Comparison of ENCODE assay signal across 16 mouse cellular contexts in genomic region chr4:105356616-105357015, GRCm38 (mm10).
DNase-seq lines count a peak whose midpoint lies in the region; ATAC-seq lines count a peak whose summit lies in the region.
"Had no signal": no experiment of that assay in that cellular context is flagged by ENCODE, and none has a peak within 500 bp of the region (broad histone marks: within the 10 kb centered on the region; RNA-seq: fewer than 3 reads in every experiment).

No protein-coding gene starts in this region.

- no peak overlapping the region for H3K4me2 ChIP-seq in hindbrain, embryonic 14.5 days (replicated peaks)
- no peak overlapping the region; the same call in 1 of the 2 replicates for H3K4me2 ChIP-seq in midbrain, embryonic 11.5 days
- H3K4me2 ChIP-seq in midbrain, embryonic 14.5 days (ENCODE audit: low read length) = no peak overlapping the region
- H3K4me2 ChIP-seq: forebrain, embryonic 15.5 days; limb, embryonic 13.5 days; lung, embryonic 14.5 days had no signal

- H3K9me3 ChIP-seq in hindbrain, embryonic 10.5 days = no peaks in the 10 kb centered on the region
- no peaks in the 10 kb centered on the region for H3K9me3 ChIP-seq in hindbrain, embryonic 14.5 days (ENCODE audit: control insufficient read depth, low read length)
- no peaks in the 10 kb centered on the region for H3K9me3 ChIP-seq in midbrain, embryonic 11.5 days (ENCODE audit: control insufficient read depth, low read length)
- H3K9me3 ChIP-seq in midbrain, embryonic 14.5 days (ENCODE audit: control insufficient read depth, low read length) = no peaks in the 10 kb centered on the region
- H3K9me3 ChIP-seq in embryonic facial prominence, embryonic 10.5 days = no peaks in the 10 kb centered on the region
- H3K9me3 ChIP-seq: forebrain, embryonic 15.5 days; heart, embryonic 10.5 days; limb, embryonic 13.5 days had no signal

- no peaks in the 10 kb centered on the region for H3K36me3 ChIP-seq in hindbrain, embryonic 10.5 days
- no peaks in the 10 kb centered on the region for H3K36me3 ChIP-seq in hindbrain, embryonic 14.5 days (replicated peaks; ENCODE audit: control insufficient read depth, insufficient read depth)
- no peaks in the 10 kb centered on the region for H3K36me3 ChIP-seq in midbrain, embryonic 11.5 days (ENCODE audit: control insufficient read depth, insufficient read depth, low read length)
- no peaks in the 10 kb centered on the region for H3K36me3 ChIP-seq in midbrain, embryonic 14.5 days (ENCODE audit: control insufficient read depth, insufficient read depth, low read length)
- no peaks in the 10 kb centered on the region for H3K36me3 ChIP-seq in embryonic facial prominence, embryonic 10.5 days (replicated peaks)
- H3K36me3 ChIP-seq: forebrain, embryonic 15.5 days; heart, embryonic 10.5 days; limb, embryonic 13.5 days had no signal

- no peak overlapping the region for H3K4me3 ChIP-seq in hindbrain, embryonic 10.5 days
- no peak overlapping the region for H3K4me3 ChIP-seq in hindbrain, embryonic 14.5 days (replicated peaks; ENCODE audit: low read length)
- H3K4me3 ChIP-seq in midbrain, embryonic 11.5 days (ENCODE audit: low read depth, low read length) = no peak overlapping the region
- H3K4me3 ChIP-seq in midbrain, embryonic 14.5 days (replicated peaks; ENCODE audit: low read depth, low read length) = no peak overlapping the region
- H3K4me3 ChIP-seq in embryonic facial prominence, embryonic 10.5 days = no peak overlapping the region
- H3K4me3 ChIP-seq: forebrain, embryonic 15.5 days; heart, embryonic 10.5 days; limb, embryonic 13.5 days had no signal

- H3K9ac ChIP-seq in hindbrain, embryonic 14.5 days = no peak overlapping the region
- no peak overlapping the region for H3K9ac ChIP-seq in midbrain, embryonic 11.5 days (ENCODE audit: low read length)
- no peak overlapping the region for H3K9ac ChIP-seq in midbrain, embryonic 14.5 days (replicated peaks; ENCODE audit: low read length)
- H3K9ac ChIP-seq: forebrain, embryonic 15.5 days; limb, embryonic 13.5 days; liver, embryonic 14.5 days; lung, embryonic 14.5 days had no signal

- H3K27me3 ChIP-seq in hindbrain, embryonic 10.5 days (ENCODE audit: insufficient read depth, poor library complexity, severe bottlenecking) = no peaks in the 10 kb centered on the region
- no peaks in the 10 kb centered on the region for H3K27me3 ChIP-seq in hindbrain, embryonic 14.5 days (ENCODE audit: control insufficient read depth, insufficient read depth, low read length)
- no peaks in the 10 kb centered on the region for H3K27me3 ChIP-seq in midbrain, embryonic 11.5 days (ENCODE audit: control insufficient read depth, insufficient read depth, low read length)
- H3K27me3 ChIP-seq in midbrain, embryonic 14.5 days (ENCODE audit: control insufficient read depth, insufficient read depth, low read length) = no peaks in the 10 kb centered on the region
- H3K27me3 ChIP-seq in embryonic facial prominence, embryonic 10.5 days (replicated peaks; ENCODE audit: low read depth, poor library complexity, severe bottlenecking) = no peaks in the 10 kb centered on the region
- H3K27me3 ChIP-seq: forebrain, embryonic 15.5 days; limb, embryonic 13.5 days had no signal

- no peak for ATAC-seq in hindbrain, embryonic 14.5 days (ENCODE audit: low FRiP score)
- peak; percentile 42; the same call in 1 of the 2 replicates for ATAC-seq in midbrain, embryonic 11.5 days (ENCODE audit: low FRiP score)
- ATAC-seq in midbrain, embryonic 14.5 days (ENCODE audit: low FRiP score, low TSS enrichment) = no peak
- ATAC-seq: forebrain, embryonic 15.5 days had no signal

- H3K27ac ChIP-seq in hindbrain, embryonic 10.5 days = peak overlapping the region; percentile 79
- no peak overlapping the region for H3K27ac ChIP-seq in hindbrain, embryonic 14.5 days
- H3K27ac ChIP-seq in midbrain, embryonic 11.5 days (ENCODE audit: low read depth, low read length) = no peak overlapping the region
- H3K27ac ChIP-seq in midbrain, embryonic 14.5 days (replicated peaks; ENCODE audit: low read depth, low read length) = no peak overlapping the region
- peak overlapping the region; percentile 57 for H3K27ac ChIP-seq in embryonic facial prominence, embryonic 10.5 days (replicated peaks)
- H3K27ac ChIP-seq: forebrain, embryonic 15.5 days; heart, embryonic 10.5 days; limb, embryonic 13.5 days; liver, embryonic 14.5 days had no signal

- H3K4me1 ChIP-seq in hindbrain, embryonic 10.5 days (replicated peaks) = peaks cover 26% of the 10 kb centered on the region
- H3K4me1 ChIP-seq in hindbrain, embryonic 14.5 days (replicated peaks; ENCODE audit: control insufficient read depth, insufficient read depth, low read length) = no peaks in the 10 kb centered on the region
- H3K4me1 ChIP-seq in midbrain, embryonic 11.5 days (ENCODE audit: control insufficient read depth, insufficient read depth, low read length) = peaks cover 5% of the 10 kb centered on the region; the same call in 1 of the 2 replicates
- H3K4me1 ChIP-seq in midbrain, embryonic 14.5 days (ENCODE audit: control insufficient read depth, insufficient read depth, low read length) = no peaks in the 10 kb centered on the region
- peaks cover 27% of the 10 kb centered on the region for H3K4me1 ChIP-seq in embryonic facial prominence, embryonic 10.5 days
- H3K4me1 ChIP-seq: forebrain, embryonic 15.5 days had no signal

- WGBS in hindbrain, embryonic 10.5 days = 28% methylated on average over 3 of the region's 3 CpGs
- WGBS in hindbrain, embryonic 14.5 days = 21% methylated on average over 3 of the region's 3 CpGs
- whole genome bisulfite sequencing in midbrain, embryonic 11.5 days = 45% methylated on average over 3 of the region's 3 CpGs
- 15% methylated on average over 3 of the region's 3 CpGs for WGBS in midbrain, embryonic 14.5 days
- WGBS in embryonic facial prominence, embryonic 10.5 days = 42% methylated on average over 3 of the region's 3 CpGs

- DNase-seq in hindbrain, embryonic 10.5 days (ENCODE audit: low spot score) = peak; percentile 45
- no peak for DNase-seq in hindbrain, embryonic 14.5 days (ENCODE audit: low spot score)
- peak; percentile 83 for DNase-seq in midbrain, embryonic 11.5 days (ENCODE audit: low spot score, missing footprints)
- no peak for DNase-seq in midbrain, embryonic 14.5 days
- DNase-seq in embryonic facial prominence, embryonic 10.5 days (ENCODE audit: low spot score) = no peak
- DNase-seq in retina, postnatal 1 day = peak; percentile 87
- no peak for DNase-seq in thymus, postnatal 36 days
- DNase-seq: adrenal gland, postnatal 25 days; cerebellum, adult 9-11 months; kidney, adult 2 months; kidney, postnatal 14 days; lung, embryonic 14.5 days had no signal

Comparison
In these comparisons a context has a peak if more than half of its experiments do, and no peak if none do; other contexts are left out.
1. DNase-seq: peak in hindbrain, embryonic 10.5 days (single experiment), midbrain, embryonic 11.5 days (single experiment) and retina, postnatal 1 day (single experiment); none in hindbrain, embryonic 14.5 days (single experiment), midbrain, embryonic 14.5 days (single experiment), embryonic facial prominence, embryonic 10.5 days (single experiment) and thymus, postnatal 36 days (0 of 2).
2. H3K27ac ChIP-seq: peak in hindbrain, embryonic 10.5 days (single experiment) and embryonic facial prominence, embryonic 10.5 days (single experiment); none in hindbrain, embryonic 14.5 days (single experiment), midbrain, embryonic 11.5 days (single experiment) and midbrain, embryonic 14.5 days (single experiment).